Mouse (Mus musculus) kidney, adult 2 months (tissue): ENCODE results near the gene Ndufs8. TPM values are rescaled to one million over a fixed set of nuclear protein-coding genes. Genes with fewer than 3 reads are reported as not detected.

Source experiments
- DNase-seq: peaks from one replicate; pipeline ENCODE4 v3.0.0; 2021
- H3K27ac ChIP-seq: fragments of 200-500 bp; 2 replicates; pipeline ENCODE4 v1.5.1; 2012; ENCODE audit warnings: low read depth, low read length, control low read depth, inconsistent platforms; ENCODE audit not compliant: insufficient read depth
- H3K27me3 ChIP-seq: fragments of 200-500 bp; replicated peaks from 2 replicates; pipeline ENCODE4 v1.6.1; 2012; ENCODE audit warnings: mild to moderate bottlenecking, moderate library complexity, low read length, inconsistent platforms; ENCODE audit not compliant: control insufficient read depth, insufficient read depth
- H3K36me3 ChIP-seq: fragments of 200-500 bp; 2 replicates; pipeline ENCODE4 v1.6.1; 2012; ENCODE audit warnings: mild to moderate bottlenecking, moderate library complexity, low read length, inconsistent platforms; ENCODE audit not compliant: control insufficient read depth, insufficient read depth
- H3K4me1 ChIP-seq: fragments of 200-500 bp; 2 replicates; pipeline ENCODE4 v1.6.1; 2011; ENCODE audit warnings: low read length; ENCODE audit not compliant: control insufficient read depth, insufficient read depth
- H3K4me3 ChIP-seq: fragments of 200-500 bp; 2 replicates; pipeline ENCODE4 v1.5.1; 2011; ENCODE audit warnings: mild to moderate bottlenecking, low read depth, low read length, control low read depth; ENCODE audit not compliant: insufficient read depth
- CTCF ChIP-seq: fragments of 200-500 bp; conservative IDR thresholded peaks from 2 replicates; pipeline ENCODE4 v1.5.1; 2011; ENCODE audit warnings: low read depth, mild to moderate bottlenecking, control low read depth, low read length, moderate library complexity, mixed read lengths; ENCODE audit not compliant: insufficient read depth, insufficient read length
- POLR2A ChIP-seq: fragments of 200-500 bp; IDR thresholded peaks from one replicate; pipeline ENCODE4 v1.6.1; 2011; ENCODE audit warnings: low read depth, low read length, control low read depth
- WGBS: fragments of 180-500 bp; shearing (Covaris S2); methylation state at CpG from one replicate; pipeline ENCODE4 v1.1.7; 2018; 5-methylcytosine and 5-hydroxymethylcytosine counted together
- polyA plus RNA-seq: library from polyadenylated mRNA; depleted of rRNA; stranded (reverse); fragments of >200 nt; gene quantifications from 2 replicates; pipeline ENCODE4 v1.2.3, GENCODE M21; 2012

Gene Ndufs8
- polyA plus RNA-seq, 1 experiment: 742 TPM

- Histone ChIP-seq H3K4me1 (peaks cover 9% of the 10 kb centered on the region; the same call in 1 of the 2 replicates), H3K27me3 (no peaks in the 10 kb centered on the region), H3K4me3 (peak within 1 kb of the TSS; percentile 17; the same call in 1 of the 2 replicates), H3K27ac (peak within 1 kb of the TSS; percentile 42), H3K36me3 (no peaks in the 10 kb centered on the region)
- DNase-seq: peak; percentile 98
- no peak for TF ChIP-seq CTCF
- no peak for TF ChIP-seq POLR2A
- 15% methylated on average over 12 of the region's 12 CpGs for WGBS
These were observed 16.8 kb upstream of the Ndufs8 start, which contains the start of gene Aldh3b1 for GRCm38 (mm10) chr19:3929211-3929941. Aldh3b1 (minus strand) TSS chr19:3929808.

GRCm38 (mm10) chr19:3928779-3929178 is 16.2 kb upstream of the Ndufs8 start:
- peaks cover 9% of the 10 kb centered on the region; the same call in 1 of the 2 replicates for H3K4me1 ChIP-seq

GRCm38 (mm10) chr19:3927989-3928388 is 15.4 kb upstream of the Ndufs8 start:
- H3K4me3 ChIP-seq: no peak overlapping the region
- DNase-seq: no peak
- H3K27ac ChIP-seq: no peak overlapping the region
- WGBS: 92% methylated on average over 4 of the region's 4 CpGs
- TF ChIP-seq POLR2A (no peak), CTCF (no peak)
- H3K36me3 ChIP-seq: no peaks in the 10 kb centered on the region
- no peaks in the 10 kb centered on the region for H3K27me3 ChIP-seq
- peaks cover 9% of the 10 kb centered on the region; the same call in 1 of the 2 replicates for H3K4me1 ChIP-seq

More at GRCm38 (mm10) chr19:3928779-3929178, 16.2 kb upstream of the Ndufs8 start:
- DNase-seq: no peak
- H3K4me3 ChIP-seq: no peak overlapping the region
- H3K27me3 ChIP-seq: no peaks in the 10 kb centered on the region
- TF ChIP-seq CTCF (no peak), POLR2A (no peak)
- 69% methylated on average over 4 of the region's 4 CpGs for WGBS
- no peaks in the 10 kb centered on the region for H3K36me3 ChIP-seq
- no peak overlapping the region for H3K27ac ChIP-seq

- TF ChIP-seq CTCF (no peak), POLR2A (no peak)
- Histone ChIP-seq H3K4me3 (no peak overlapping the region), H3K4me1 (peaks cover 9% of the 10 kb centered on the region; the same call in 1 of the 2 replicates), H3K36me3 (no peaks in the 10 kb centered on the region), H3K27me3 (no peaks in the 10 kb centered on the region), H3K27ac (0 out of 2 replicates have a peak overlapping the region, but pooled peaks have one; percentile 0)
- DNase-seq: no peak
- 73% methylated on average over 6 of the region's 6 CpGs for WGBS
These were observed 14.1 kb upstream of the Ndufs8 start for GRCm38 (mm10) chr19:3926685-3927084.

- Histone ChIP-seq H3K27me3 (no peaks in the 10 kb centered on the region), H3K4me3 (no peak overlapping the region), H3K36me3 (no peaks in the 10 kb centered on the region), H3K4me1 (peaks cover 9% of the 10 kb centered on the region; the same call in 1 of the 2 replicates), H3K27ac (no peak overlapping the region)
- no peak for TF ChIP-seq POLR2A
- no peak for TF ChIP-seq CTCF
- DNase-seq: peak; percentile 33
- 54% methylated on average over 3 of the region's 3 CpGs for WGBS
These were observed 13.7 kb upstream of the Ndufs8 start for GRCm38 (mm10) chr19:3926279-3926678.

GRCm38 (mm10) chr19:3925859-3926258 is 13.3 kb upstream of the Ndufs8 start:
- WGBS: 86% methylated on average over 6 of the region's 6 CpGs

GRCm38 (mm10) chr19:3924868-3925267 is 12.3 kb upstream of the Ndufs8 start:
- TF ChIP-seq CTCF (no peak), POLR2A (no peak)
- no peak for DNase-seq
- 94% methylated on average over 7 of the region's 7 CpGs for WGBS

More at GRCm38 (mm10) chr19:3925859-3926258, 13.3 kb upstream of the Ndufs8 start:
- Histone ChIP-seq H3K36me3 (no peaks in the 10 kb centered on the region), H3K4me1 (peaks cover 9% of the 10 kb centered on the region; the same call in 1 of the 2 replicates), H3K4me3 (no peak overlapping the region), H3K27me3 (no peaks in the 10 kb centered on the region), H3K27ac (no peak overlapping the region)
- TF ChIP-seq POLR2A (no peak), CTCF (no peak)
- DNase-seq: no peak

More at GRCm38 (mm10) chr19:3924868-3925267, 12.3 kb upstream of the Ndufs8 start:
- H3K36me3 ChIP-seq: no peaks in the 10 kb centered on the region
- H3K27me3 ChIP-seq: no peaks in the 10 kb centered on the region
- H3K27ac ChIP-seq: no peak overlapping the region
- no peak overlapping the region for H3K4me3 ChIP-seq
- peaks cover 7% of the 10 kb centered on the region; the same call in 1 of the 2 replicates for H3K4me1 ChIP-seq
